Mouse (Mus musculus): Measurements from ENCODE around the gene Stard9. TPM values are rescaled to one million over a fixed set of nuclear protein-coding genes. Genes with fewer than 3 reads are reported as not detected.

The Stard9 gene
- total and polyA plus RNA-seq, 3 experiments = 0.23 to 0.81 (median 0.76) TPM

DNA sequence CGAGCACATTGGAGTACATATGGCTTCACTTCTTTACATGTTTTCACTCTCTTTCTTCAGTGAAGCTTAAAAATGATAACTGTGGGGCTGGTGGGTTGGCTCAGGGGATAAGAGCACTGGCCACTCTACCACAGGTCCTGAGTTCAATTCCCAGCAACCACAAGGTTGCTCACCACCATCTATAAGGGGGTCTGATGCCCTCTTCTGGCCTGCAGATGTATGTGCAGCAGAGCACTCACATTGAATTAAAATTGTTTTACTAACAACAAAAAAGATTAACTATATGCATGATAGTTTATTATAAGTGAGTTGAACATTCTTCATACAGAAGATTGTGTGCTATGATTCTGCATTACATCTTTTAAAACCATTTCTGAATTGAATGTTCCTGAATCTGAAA, 9.4 kb upstream of the Stard9 start:
- H3K9me3 ChIP-seq (replicated peaks; ENCODE audit: low read length) = peaks cover 4% of the 10 kb centered on the region
- H3K4me1 ChIP-seq (ENCODE audit: control insufficient read depth in 1 of 2, insufficient read depth in 2 of 2) = no peaks in the 10 kb centered on the region
- H3K27ac ChIP-seq (ENCODE audit: insufficient read depth, low read depth) = no peak overlapping the region
- dilution Hi-C loops (cut with MboI; ENCODE audit: extremely low pct_ligation_motif_present, extremely low pct_unique_long_range_greater_than_20kb, low sequenced_read_pairs) = no loop called here
- in situ Hi-C loops (cut with MboI; ENCODE audit: low pct_ligation_motif_present, low pct_unique_long_range_greater_than_20kb, low sequenced_read_pairs) = no loop called here
- H3K36me3 ChIP-seq (replicated peaks in 1 of 2; ENCODE audit: control insufficient read depth in 1 of 2, insufficient read depth in 1 of 2, low read length in 1 of 2) = peaks cover 29 to 56% of the 10 kb centered on the region in 2 experiments
- H3K9ac ChIP-seq (ENCODE audit: insufficient read depth, low read depth) = no peak overlapping the region
- DNase-seq (ENCODE audit: extremely low read depth) = no peak
- H3K4me3 ChIP-seq (replicated peaks in 1 of 3; ENCODE audit: low read depth in 2 of 3, low read length in 2 of 3, poor library complexity in 1 of 3) = no peak overlapping the region
- H3K4me2 ChIP-seq (ENCODE audit: insufficient read depth, low read depth, poor library complexity, severe bottlenecking) = no peak overlapping the region
- no peaks in the 10 kb centered on the region for H3K27me3 ChIP-seq (replicated peaks)
- TF ChIP-seq CTCF (conservative IDR thresholded peaks at IDR 0.05 in 1 of 2, IDR thresholded peaks at IDR 0.05 in 1 of 2; ENCODE audit: low read depth in 2 of 2, low read length in 2 of 2) = peak in 1 of 2 experiments; percentile 41; a peak in 3 of 4 replicates
- peak; percentile 5 for TF ChIP-seq RAD21 (IDR thresholded peaks at IDR 0.05; ENCODE audit: low read depth, low read length)
- TF ChIP-seq MYC (IDR thresholded peaks at IDR 0.05; ENCODE audit: low read depth, low read length) = no peak
- TF ChIP-seq SMC3 (IDR thresholded peaks at IDR 0.05; ENCODE audit: low read depth, low read length) = peak; percentile 18; the same call in 1 of the 2 replicates
- H3K79me2 ChIP-seq (replicated peaks; ENCODE audit: control insufficient read depth, extremely low read depth, insufficient read depth, poor library complexity, severe bottlenecking) = no peaks in the 10 kb centered on the region

DNA sequence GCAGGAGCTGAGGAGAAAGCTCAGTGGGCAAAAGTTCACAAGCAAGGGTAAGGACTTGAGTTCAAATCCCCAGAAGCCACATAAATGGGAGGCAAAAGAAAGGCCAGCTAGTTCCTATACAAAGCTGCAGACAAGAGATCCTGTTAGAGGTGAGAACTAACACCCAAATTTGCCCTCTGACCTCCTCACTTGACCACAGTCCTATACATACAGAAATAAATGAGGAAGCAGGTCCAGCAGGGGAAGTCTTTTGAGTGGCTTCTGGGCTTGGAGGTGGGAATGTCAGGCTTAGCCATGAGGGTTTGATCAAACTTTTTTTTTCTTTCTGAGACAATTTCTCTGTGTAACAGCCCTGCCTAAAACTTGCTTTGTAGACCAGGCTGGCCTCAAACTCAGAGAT, 6.0 kb upstream of the Stard9 start:
- dilution Hi-C loops (cut with MboI; ENCODE audit: extremely low pct_ligation_motif_present, extremely low pct_unique_long_range_greater_than_20kb, low sequenced_read_pairs) = no loop called here

GRCm38 (mm10) chr2:120628076-120628865, 650 bp upstream of the Stard9 start:
- Histone ChIP-seq H3K4me1 (ENCODE audit: control insufficient read depth in 1 of 2, insufficient read depth in 2 of 2) (peaks cover 3 to 13% of the 10 kb centered on the region in 2 experiments; a peak in 2 of 4 replicates), H3K9ac (ENCODE audit: insufficient read depth, low read depth) (peak overlapping the region; percentile 47; the same call in 1 of the 2 replicates), H3K79me2 (replicated peaks; ENCODE audit: control insufficient read depth, extremely low read depth, insufficient read depth, poor library complexity, severe bottlenecking) (no peaks in the 10 kb centered on the region), H3K4me2 (ENCODE audit: insufficient read depth, low read depth, poor library complexity, severe bottlenecking) (peak overlapping the region; percentile 67), H3K27me3 (replicated peaks) (no peaks in the 10 kb centered on the region), H3K27ac (ENCODE audit: insufficient read depth, low read depth) (no peak overlapping the region), H3K9me3 (replicated peaks; ENCODE audit: low read length) (no peaks in the 10 kb centered on the region), H3K36me3 (replicated peaks in 1 of 2; ENCODE audit: control insufficient read depth in 1 of 2, insufficient read depth in 1 of 2, low read length in 1 of 2) (no peaks in the 10 kb centered on the region), H3K4me3 (replicated peaks in 1 of 3; ENCODE audit: low read depth in 2 of 3, low read length in 2 of 3, poor library complexity in 1 of 3) (peak overlapping the region; percentile 44 to 58 (median 50))
- dilution Hi-C loops (cut with MboI; ENCODE audit: extremely low pct_ligation_motif_present, extremely low pct_unique_long_range_greater_than_20kb, low sequenced_read_pairs) = no loop called here
- no peak for DNase-seq (ENCODE audit: extremely low read depth)
- 0 out of 2 replicates have a peak, but pooled peaks have one; percentile 2 for TF ChIP-seq MAZ (IDR thresholded peaks at IDR 0.05; ENCODE audit: low read depth, low read length)
- TF ChIP-seq ZNF384 (IDR thresholded peaks at IDR 0.05; ENCODE audit: low read depth, low read length) = peak; percentile 70
- TF ChIP-seq CHD1 (IDR thresholded peaks at IDR 0.05; ENCODE audit: low read depth, low read length) = peak; percentile 62; the same call in 1 of the 2 replicates
- TF ChIP-seq POLR2A (IDR thresholded peaks at IDR 0.05; ENCODE audit: low read depth, low read length) = peak; percentile 40; the same call in 1 of the 2 replicates
- TF ChIP-seq TBP (conservative IDR thresholded peaks at IDR 0.05; ENCODE audit: low read depth, low read length) = peak; percentile 94
- no peak for TF ChIP-seq ZC3H11A (IDR thresholded peaks at IDR 0.05; ENCODE audit: low read depth, low read length)
- TF ChIP-seq PAX5 (IDR thresholded peaks at IDR 0.05; ENCODE audit: low read length) = no peak
- TF ChIP-seq ELF1 (IDR thresholded peaks at IDR 0.05; ENCODE audit: low read depth, low read length) = peak; percentile 34; the same call in 1 of the 2 replicates
- in situ Hi-C loops (cut with MboI; ENCODE audit: low pct_ligation_motif_present, low pct_unique_long_range_greater_than_20kb, low sequenced_read_pairs) = no loop called here

More for the DNA sequence above, 6.0 kb upstream of the Stard9 start:
- Histone ChIP-seq H3K36me3 (replicated peaks in 1 of 2; ENCODE audit: control insufficient read depth in 1 of 2, insufficient read depth in 1 of 2, low read length in 1 of 2) (peaks cover 10 to 28% of the 10 kb centered on the region in 2 experiments), H3K4me3 (replicated peaks in 1 of 3; ENCODE audit: low read depth in 2 of 3, low read length in 2 of 3, poor library complexity in 1 of 3) (no peak overlapping the region), H3K4me2 (ENCODE audit: insufficient read depth, low read depth, poor library complexity, severe bottlenecking) (no peak overlapping the region), H3K27ac (ENCODE audit: insufficient read depth, low read depth) (no peak overlapping the region), H3K9ac (ENCODE audit: insufficient read depth, low read depth) (no peak overlapping the region), H3K27me3 (replicated peaks) (no peaks in the 10 kb centered on the region), H3K79me2 (replicated peaks; ENCODE audit: control insufficient read depth, extremely low read depth, insufficient read depth, poor library complexity, severe bottlenecking) (no peaks in the 10 kb centered on the region), H3K9me3 (replicated peaks; ENCODE audit: low read length) (peaks cover 4% of the 10 kb centered on the region), H3K4me1 (ENCODE audit: control insufficient read depth in 1 of 2, insufficient read depth in 2 of 2) (no peaks in the 10 kb centered on the region)
- in situ Hi-C loops (cut with MboI; ENCODE audit: low pct_ligation_motif_present, low pct_unique_long_range_greater_than_20kb, low sequenced_read_pairs) = no loop called here
- DNase-seq (ENCODE audit: extremely low read depth) = no peak
- TF ChIP-seq ZKSCAN1 (IDR thresholded peaks at IDR 0.05; ENCODE audit: borderline replicate concordance, low read depth, low read length) (no peak), ZNF384 (IDR thresholded peaks at IDR 0.05; ENCODE audit: low read depth, low read length) (no peak), PAX5 (IDR thresholded peaks at IDR 0.05; ENCODE audit: low read length) (no peak), NELFE (IDR thresholded peaks at IDR 0.05; ENCODE audit: low read depth, low read length) (no peak), ZC3H11A (IDR thresholded peaks at IDR 0.05; ENCODE audit: low read depth, low read length) (no peak), HCFC1 (IDR thresholded peaks at IDR 0.05; ENCODE audit: low read depth, low read length) (no peak), KAT2A (IDR thresholded peaks at IDR 0.05; ENCODE audit: insufficient replicate concordance, low read length) (no peak), MXI1 (IDR thresholded peaks at IDR 0.05; ENCODE audit: low read depth, low read length) (no peak), TBP (conservative IDR thresholded peaks at IDR 0.05; ENCODE audit: low read depth, low read length) (no peak), UBTF (IDR thresholded peaks at IDR 0.05; ENCODE audit: low read depth, low read length) (no peak), RCOR1 (conservative IDR thresholded peaks at IDR 0.05; ENCODE audit: low read depth, low read length) (no peak), MEF2A (IDR thresholded peaks at IDR 0.05; ENCODE audit: borderline replicate concordance, low read depth, low read length) (no peak), E2F4 (IDR thresholded peaks at IDR 0.05; ENCODE audit: insufficient replicate concordance, low read depth, low read length) (no peak), ZMIZ1 (IDR thresholded peaks at IDR 0.05; ENCODE audit: low read depth, low read length) (no peak), SIN3A (IDR thresholded peaks at IDR 0.05; ENCODE audit: low read length) (no peak), BHLHE40 (IDR thresholded peaks at IDR 0.05; ENCODE audit: low read depth, low read length) (no peak), SMC3 (IDR thresholded peaks at IDR 0.05; ENCODE audit: low read depth, low read length) (no peak)
